Mouse (Mus musculus) megakaryocyte, adult 5-6 weeks (primary cell): ENCODE data around the gene Ppm1a. TPM values are rescaled to one million over a fixed set of nuclear protein-coding genes. Genes with fewer than 3 reads are reported as not detected.

Source experiments
- ATAC-seq: 2 replicates; pipeline ENCODE4 v1.8.0; 2016; ENCODE audit warnings: mild to moderate bottlenecking, inconsistent platforms; ENCODE audit not compliant: poor library complexity, severe bottlenecking
- total RNA-seq, 2 experiments: library from RNA; stranded (forward) in 1 of 2; stranded (reverse) in 1 of 2; fragments of 153-499, 151-499 nt in 1 of 2; fragments of 221-1000, 200-1000 nt in 1 of 2; gene quantifications; 2 replicates each; pipeline versions ENCODE4 v1.2.3 to v1.2.4; 2015 to 2017

The Ppm1a gene
- total RNA-seq, 2 experiments from 2014 or later, result 63.4 to 106 TPM

GRCm38 (mm10) chr12:72820940-72821431 lies 63.7 kb downstream of the Ppm1a start:
- ATAC-seq, result peak; percentile 88

- no peak for ATAC-seq
Measured at GRCm38 (mm10) chr12:72821589-72821988, 64.3 kb downstream of the Ppm1a start.

GRCm38 (mm10) chr12:72825656-72826055 lies 68.4 kb downstream of the Ppm1a start:
- no peak for ATAC-seq

GRCm38 (mm10) chr12:72828846-72829556 lies 71.7 kb downstream of the Ppm1a start:
- ATAC-seq, result no peak

GRCm38 (mm10) chr12:72829777-72830176 lies 72.5 kb downstream of the Ppm1a start:
- no peak for ATAC-seq

- ATAC-seq, result no peak
Measured at GRCm38 (mm10) chr12:72830317-72830716, 73.1 kb downstream of the Ppm1a start.

GRCm38 (mm10) chr12:72831711-72832432 lies 74.6 kb downstream of the Ppm1a start:
- ATAC-seq, result no peak

GRCm38 (mm10) chr12:72834773-72835517 lies 77.7 kb downstream of the Ppm1a start:
- ATAC-seq, result peak; percentile 35; the same call in 1 of the 2 replicates

- no peak for ATAC-seq
Measured at GRCm38 (mm10) chr12:72835518-72836015, 78.3 kb downstream of the Ppm1a start.

GRCm38 (mm10) chr12:72837302-72837701 lies 80.0 kb downstream of the Ppm1a start:
- ATAC-seq, result no peak

GRCm38 (mm10) chr12:72841500-72841899 lies 84.2 kb downstream of the Ppm1a start:
- ATAC-seq, result no peak

GRCm38 (mm10) chr12:72843135-72843534 lies 85.9 kb downstream of the Ppm1a start:
- ATAC-seq, result no peak

- ATAC-seq, result no peak
Measured at GRCm38 (mm10) chr12:72843555-72843954, 86.3 kb downstream of the Ppm1a start.

GRCm38 (mm10) chr12:72843973-72844620 lies 86.8 kb downstream of the Ppm1a start:
- ATAC-seq, result peak; percentile 93

- ATAC-seq, result no peak
Measured at GRCm38 (mm10) chr12:72845946-72846345, 88.7 kb downstream of the Ppm1a start.

GRCm38 (mm10) chr12:72847725-72848124 lies 90.5 kb downstream of the Ppm1a start:
- peak; percentile 39 for ATAC-seq

Other genes with a start within 250 kb of the Ppm1a start
- gene Pcnx4, start 221.1 kb upstream of the Ppm1a start, total RNA-seq (2015), result 1.5 TPM in 2 replicates
- 0.24 and 0.95 TPM in 2 replicates for gene Pcnx4, start 221.1 kb upstream of the Ppm1a start, total RNA-seq (2017)
- gene Gm4756, start 107.8 kb upstream of the Ppm1a start, total RNA-seq (2015), result not detected in 2 replicates
- gene Gm4756, start 107.8 kb upstream of the Ppm1a start, total RNA-seq (2017), result not detected in 2 replicates
- 97.7 and 99.7 TPM in 2 replicates for gene Dhrs7, start 92.5 kb upstream of the Ppm1a start, total RNA-seq (2015)
- gene Dhrs7, start 92.5 kb upstream of the Ppm1a start, total RNA-seq (2017), result 167 and 179 TPM in 2 replicates
- not detected in 2 replicates for gene Six6, start 182.4 kb downstream of the Ppm1a start, total RNA-seq (2015)
- gene Six6, start 182.4 kb downstream of the Ppm1a start, total RNA-seq (2017), result not detected in 2 replicates
- 0.13 and 0.59 TPM in 2 replicates for gene 4930447C04Rik, start 183.3 kb downstream of the Ppm1a start, total RNA-seq (2015)
- gene 4930447C04Rik, start 183.3 kb downstream of the Ppm1a start, total RNA-seq (2017), result 0.59 TPM in 1 of 2 replicates, not detected in the other